Mouse (Mus musculus) c-Kit-positive CD71-negative TER-119-negative erythroid progenitor cells, embryonic 14.5 days (primary cell): ENCODE measurements at regions not wholly inside any gene's neighbourhood (a gene's known extent, or its start where the extent isn't known, plus 50 kb on each side); places are given as distances from the start of the nearest gene placed in this dataset.
A peak's percentile ranks its signal among the peaks of the same experiment; 100 is the strongest.

Experiments
- DNase-seq: peaks from one replicate; pipeline ENCODE4 v3.0.0-alpha.2; 2013; ENCODE audit warnings: low read depth

DNA sequence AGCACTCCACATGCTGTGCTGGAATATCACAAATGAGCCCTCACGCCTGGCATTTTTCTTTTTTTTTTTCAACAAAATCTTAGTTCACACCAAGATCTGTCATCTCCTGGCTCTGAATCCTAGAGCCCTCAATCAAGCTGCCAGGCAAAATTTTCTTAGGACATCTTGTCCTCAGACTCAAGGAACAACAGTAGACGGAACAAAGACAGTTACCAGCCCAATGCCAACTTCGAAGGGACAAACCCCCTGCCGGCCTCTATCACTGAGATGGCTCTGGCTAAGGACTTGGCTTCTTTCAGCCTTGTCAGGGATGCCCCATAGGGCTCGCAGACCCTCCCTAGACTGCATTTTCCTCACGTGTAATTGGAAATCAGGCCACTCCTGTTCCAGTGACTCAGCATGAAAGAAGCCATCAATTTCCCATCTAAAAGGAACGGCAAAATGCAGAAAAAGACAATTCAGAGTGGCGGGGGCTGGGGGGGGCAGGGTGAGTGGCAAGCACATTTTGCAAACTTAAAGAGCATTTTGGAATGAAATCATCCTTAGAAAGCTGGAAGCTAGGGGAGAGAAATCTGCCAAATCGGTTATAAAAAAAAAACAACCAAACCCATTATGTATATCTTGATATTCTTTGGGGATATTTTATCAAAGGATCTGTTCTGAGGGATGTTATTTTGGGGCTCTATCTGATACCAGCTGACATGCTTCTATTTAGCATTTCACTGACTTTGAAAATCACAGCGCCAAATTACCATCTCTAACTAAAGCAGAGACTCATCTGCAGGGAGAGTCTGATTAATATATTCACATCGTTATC lies 116.1 kb upstream of the Sulf2 start:
- DNase-seq: no peak

DNA sequence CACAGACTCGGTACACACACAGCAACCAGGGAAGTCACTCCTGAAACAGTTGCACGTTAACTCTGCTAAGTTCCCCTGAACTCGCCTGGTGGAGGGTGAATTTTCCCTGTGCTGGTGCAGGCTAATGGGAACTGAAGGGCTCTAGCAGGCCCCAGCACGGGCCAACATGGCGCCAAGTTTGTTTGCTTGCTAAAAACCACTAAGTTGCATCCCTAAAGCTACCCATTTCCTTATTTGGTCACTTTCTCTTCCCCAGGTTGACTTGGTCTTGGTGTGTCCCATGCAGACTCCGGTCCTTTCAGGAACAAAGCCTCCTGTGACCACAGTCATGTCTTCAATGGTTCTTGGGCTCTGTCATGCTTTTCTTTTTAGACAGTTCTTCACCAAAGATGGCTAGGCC lies 114.5 kb upstream of the Sulf2 start:
- DNase-seq: no peak

DNA sequence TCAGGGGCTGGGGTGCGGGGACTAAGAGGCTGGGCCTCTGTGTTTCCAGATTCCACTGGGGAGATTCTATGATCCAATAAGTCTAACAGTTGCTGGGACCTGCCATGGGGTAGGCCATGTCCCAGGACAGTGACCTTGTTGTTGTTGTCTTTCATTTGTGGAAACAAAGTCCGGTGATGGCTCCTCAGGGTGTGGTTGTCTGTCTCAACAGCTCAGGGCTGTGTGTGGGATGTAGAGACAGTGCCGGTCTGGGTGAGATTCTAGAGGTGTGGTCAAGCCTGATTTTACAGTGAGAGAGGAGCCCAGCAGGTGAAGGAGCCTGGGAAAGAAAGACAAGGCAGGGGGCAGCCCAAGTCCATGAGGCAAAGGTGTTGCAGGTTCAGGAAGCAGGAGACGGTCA lies 111.5 kb upstream of the Sulf2 start:
- DNase-seq: no peak

DNA sequence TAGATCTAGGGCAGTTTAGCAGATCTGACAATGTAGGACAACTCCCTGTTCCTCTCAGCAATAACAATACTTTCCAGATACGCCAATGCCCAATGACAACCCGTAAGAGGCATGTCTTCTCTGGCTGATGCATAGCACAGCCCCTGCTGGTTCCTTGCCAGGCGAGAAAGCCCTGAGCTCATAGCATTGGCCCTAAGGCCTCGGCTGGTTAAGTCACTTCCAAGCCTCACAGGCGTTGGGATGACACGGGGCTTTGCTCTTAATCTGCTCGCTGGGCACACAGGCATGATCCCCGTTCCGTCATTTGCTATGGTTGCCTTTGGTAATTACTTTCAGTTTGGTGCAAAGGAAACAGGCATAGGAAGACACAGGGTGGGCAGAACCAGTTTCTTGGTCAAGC lies 111.0 kb upstream of the Sulf2 start:
- DNase-seq: no peak

DNA sequence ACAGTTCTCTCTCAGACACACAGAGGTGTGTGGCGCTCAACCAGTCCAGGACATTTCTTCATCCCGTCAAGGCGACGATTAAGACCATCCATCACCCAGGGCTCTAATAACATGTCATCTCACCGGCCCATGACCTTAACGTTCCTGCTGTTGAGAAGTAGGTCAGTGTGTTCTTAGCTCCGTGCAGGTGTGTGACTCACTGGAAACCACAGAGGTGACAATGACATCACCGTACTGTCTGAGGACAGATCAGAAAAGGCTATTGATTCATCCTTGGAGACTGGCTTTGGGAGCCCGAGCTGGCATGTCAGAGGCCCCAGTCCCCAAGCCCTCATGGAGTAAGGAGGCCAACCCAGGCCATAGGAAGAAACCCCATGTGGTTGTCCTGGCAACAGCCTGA lies 109.3 kb upstream of the Sulf2 start:
- DNase-seq: no peak

DNA sequence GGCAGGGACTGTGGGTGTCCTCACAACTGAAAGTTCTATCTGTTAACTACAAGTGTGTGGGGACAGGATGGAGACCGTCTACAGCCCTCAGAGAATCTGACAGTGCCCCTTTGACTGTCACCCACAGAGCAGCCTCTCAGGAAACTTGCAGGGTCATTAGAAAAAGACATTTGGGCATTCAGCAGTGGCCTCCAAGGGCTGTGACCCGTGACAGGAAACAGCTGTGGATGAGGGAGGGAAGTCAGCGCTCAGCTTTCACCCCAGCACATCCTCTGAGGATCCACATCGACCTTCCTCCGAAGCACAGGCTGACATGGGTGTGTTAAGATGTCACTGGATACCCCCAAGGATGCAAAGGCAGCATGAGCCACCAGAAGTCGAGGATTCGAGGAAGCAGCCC lies 106.3 kb upstream of the Sulf2 start:
- DNase-seq: peak; percentile 26

DNA sequence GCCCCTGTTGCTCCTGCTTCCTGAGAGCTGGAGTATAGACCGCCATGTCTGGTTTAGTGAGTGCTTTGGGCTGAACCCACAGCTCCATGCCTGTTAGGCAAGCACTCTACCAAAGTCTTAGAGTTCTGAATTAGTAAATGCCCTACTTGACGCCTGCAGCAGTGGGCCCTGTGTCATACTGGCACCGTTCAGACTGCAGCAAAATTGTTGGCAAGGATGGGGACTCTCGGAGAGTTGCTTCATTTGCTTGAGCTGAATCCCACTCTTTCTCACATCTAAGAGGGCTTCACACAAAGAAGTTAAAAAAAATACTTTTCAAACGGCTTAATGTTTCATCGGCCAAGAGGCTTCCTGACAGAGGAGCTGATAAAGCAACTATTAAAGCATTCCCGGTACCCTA lies 105.6 kb upstream of the Sulf2 start:
- DNase-seq: no peak

DNA sequence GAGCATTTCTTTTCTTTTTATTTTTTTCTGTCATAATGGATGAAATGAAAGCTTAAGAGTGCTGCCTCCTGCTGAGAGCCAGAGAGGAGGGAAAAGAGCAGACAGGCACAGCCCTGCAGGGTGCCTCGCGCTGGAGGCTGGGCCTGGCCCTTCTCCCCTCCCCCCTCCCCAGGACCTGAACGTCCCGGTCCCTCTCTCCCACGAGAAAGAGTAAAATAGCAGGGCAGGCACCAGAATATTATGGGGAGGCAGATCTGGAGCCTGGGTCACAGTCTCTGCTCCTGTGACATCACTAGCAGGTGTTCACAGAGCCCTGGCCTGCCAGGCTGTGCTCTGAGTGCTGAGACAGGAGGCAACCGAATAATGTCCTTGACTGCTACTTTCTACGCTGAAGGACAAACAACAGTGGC lies 103.3 kb upstream of the Sulf2 start:
- DNase-seq: no peak

DNA sequence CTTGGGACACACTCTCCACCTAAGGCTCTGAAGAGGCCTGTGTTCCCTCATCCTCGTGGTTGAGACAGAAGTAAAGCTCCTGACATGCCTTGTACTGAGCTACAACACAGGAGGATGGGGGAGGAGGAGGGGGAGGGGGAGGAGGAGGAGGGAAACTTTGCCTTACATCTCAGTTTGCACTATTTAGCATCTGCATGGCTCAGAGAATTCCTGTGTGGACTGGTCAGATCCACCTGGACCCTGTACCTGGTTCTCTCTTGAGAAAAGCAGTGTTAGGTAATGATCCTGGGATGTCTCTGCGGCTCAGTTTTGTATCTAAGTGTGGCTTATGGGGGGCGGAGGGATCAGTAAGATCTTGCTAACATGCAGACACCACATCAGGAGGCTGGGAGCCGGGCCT lies 102.2 kb upstream of the Sulf2 start:
- DNase-seq: no peak

DNA sequence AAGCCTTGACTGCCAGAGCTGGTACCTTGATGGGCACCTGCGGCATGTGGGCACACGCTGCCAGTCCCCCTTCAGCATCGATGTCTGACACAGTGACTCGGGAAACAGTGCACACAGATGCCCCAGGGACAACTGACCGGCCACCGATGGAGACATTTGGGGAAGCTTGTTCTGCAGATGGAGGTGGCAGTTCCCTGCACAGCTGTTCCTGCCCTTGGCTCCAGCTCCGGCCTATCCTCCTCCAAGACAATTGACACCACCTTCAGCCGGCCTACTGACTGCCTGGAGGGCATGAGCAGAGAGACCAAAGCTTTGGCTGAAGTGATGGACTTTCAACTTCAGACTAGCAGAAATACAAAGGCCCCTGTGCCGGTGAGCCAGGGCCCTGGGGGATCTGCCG lies 100.7 kb upstream of the Sulf2 start:
- DNase-seq: no peak

DNA sequence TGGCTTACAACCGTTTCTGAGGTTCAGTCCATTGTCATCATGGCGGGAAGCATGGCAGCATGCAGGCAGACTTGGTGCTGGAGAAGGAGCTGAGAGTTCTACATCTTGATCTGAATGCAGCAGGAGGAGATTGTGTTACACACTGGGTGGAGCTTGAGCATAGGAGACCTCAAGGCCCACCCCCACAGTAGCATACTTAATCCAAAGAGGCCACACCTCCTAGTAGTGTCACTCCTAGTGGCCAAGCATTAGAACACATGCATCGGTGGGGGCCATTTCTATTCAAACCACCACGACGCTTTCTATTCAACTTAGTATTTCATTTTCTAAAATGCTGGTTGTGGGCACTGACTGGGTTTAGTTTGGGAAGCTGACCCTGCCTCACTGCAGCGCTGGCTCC lies 99.1 kb upstream of the Sulf2 start:
- no peak for DNase-seq

DNA sequence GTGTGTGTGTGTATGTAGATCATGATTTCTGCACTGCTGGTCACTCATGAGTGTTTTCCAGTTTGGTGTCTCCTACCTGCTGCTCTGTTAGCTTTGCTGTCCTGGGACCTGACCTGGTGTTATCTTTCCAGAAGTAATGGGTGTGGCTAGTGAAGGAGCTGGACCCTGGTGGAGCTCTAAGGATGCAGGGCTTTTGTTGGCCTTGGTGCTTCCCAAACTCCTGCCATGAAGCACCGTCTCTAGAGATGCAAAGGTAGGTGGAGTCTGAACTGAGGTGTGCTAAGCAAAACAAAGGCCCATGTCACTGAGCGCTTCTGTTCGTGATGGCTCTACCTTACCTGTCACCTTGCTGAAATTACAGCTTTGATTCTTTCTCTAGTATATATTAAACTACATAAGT lies 96.6 kb upstream of the Sulf2 start:
- DNase-seq: no peak

DNA sequence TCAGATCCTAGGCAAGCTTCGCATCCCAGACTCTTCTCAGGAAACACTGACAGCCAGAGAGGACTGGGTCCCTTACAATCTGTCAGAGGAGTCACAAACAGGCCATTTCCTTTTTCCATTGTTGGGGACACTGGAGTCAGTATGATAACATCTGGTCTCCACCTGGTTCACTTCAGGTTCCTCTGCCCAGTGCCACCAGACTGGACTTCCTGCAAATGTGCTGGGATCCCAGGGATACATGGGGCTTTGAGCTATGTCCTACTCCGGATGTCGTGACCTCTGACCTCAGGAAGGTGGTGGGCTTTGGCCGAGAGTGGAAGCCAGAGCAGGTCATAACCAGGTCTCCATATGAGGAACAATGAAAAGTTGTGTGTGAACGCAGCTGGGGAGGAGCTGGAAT lies 96.0 kb upstream of the Sulf2 start:
- DNase-seq: no peak

DNA sequence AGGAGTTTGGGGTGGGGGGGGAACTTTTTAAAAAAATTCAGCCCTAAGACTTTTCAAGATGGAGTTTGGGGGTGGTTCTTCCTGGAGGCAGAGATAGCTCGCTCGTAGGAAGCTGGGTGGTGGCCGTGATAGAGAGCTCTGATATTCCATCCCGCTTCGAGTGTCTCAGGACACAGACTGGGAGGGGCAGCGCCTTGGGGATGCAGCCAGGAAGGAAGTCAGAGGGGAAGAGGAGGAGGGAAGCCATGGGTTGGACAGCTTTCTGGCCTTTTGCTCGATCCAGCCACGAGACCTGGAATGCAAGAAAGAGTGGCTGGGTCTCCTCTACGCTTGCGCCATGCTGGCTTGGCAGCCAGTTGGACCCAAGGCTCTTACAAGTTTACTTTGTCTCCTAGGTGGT lies 95.1 kb upstream of the Sulf2 start:
- no peak for DNase-seq

DNA sequence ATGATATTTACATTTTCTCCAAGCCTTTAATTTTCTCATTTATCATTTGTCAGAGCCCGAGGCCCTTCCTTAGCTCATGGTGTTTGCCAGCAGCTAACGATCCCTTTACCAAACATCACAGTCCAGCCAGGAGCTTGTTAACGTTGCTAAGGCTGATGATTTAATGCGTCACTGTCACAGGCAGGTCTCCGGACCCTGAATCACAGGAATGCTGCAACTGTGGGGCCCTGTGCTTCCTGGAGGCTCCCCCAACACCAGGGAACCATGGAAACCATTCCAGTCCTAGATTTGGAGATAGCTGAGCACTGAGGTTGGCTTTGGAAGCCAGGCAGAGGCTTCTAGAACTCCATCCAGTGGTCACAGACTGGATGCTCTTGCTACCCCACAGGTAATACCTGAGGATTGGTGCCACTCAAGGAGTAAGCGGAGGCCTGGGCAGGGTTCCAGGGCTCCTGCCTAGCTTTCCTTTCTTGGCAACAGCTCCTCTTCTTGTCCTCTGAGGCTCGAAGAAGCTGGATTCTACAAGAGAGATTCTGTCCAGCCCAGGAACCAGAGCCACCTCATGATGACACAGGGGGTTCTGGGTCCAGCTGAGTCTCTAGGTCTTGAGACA lies 94.0 kb upstream of the Sulf2 start:
- DNase-seq: no peak

DNA sequence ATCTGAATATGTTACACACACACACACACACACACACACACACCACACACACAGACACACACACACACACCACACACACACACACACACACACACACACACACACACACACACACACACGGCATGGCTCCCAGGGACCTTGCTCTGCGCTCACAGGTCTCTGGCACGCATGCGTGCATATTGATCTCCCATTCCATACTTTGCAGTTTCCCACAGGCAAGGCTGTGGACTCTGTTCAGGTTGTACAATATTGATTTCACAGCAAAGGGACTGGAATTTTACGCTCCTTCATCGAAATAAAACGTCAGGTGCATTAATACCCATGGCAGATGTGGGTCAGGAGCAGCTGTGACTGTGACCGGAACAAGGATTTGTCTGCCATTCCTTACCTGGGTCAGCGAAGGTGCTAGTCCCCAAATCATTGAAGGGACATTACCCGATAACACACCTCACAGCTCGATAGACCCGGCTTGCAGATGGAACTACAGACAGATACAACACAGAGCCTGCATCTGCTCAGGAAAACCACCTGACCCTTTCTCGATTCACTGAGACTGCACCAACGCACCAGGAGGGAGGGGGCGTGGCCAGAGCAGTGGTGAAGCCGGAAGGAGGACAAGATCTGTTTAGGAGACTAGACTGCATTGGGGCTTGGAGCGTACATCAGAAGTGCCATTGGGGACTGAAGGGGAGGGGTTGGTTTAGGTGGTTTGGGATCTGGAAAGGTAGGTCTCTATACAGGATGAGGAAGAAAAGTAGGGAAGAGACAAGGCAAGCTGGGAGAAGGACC lies 91.1 kb upstream of the Sulf2 start:
- no peak for DNase-seq

DNA sequence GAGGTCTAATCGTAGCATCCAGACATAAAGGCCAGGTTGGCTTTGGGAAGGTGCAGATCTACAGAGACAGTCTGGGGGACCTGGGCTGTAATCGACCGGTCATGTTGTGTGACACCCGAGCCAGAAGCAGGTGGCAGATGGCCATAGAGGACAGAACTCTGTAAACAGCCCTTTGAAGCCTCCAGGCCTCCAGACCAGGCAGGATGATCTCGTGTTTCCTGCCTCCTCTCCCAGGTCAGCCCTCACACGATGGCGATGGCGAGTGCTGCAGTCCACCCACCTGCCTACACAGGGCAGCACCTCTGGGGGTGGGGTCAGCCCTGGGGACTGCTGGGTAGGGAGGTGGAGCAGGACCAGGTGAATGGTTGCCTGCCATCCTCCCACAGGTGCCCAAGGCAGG lies 89.8 kb upstream of the Sulf2 start:
- no peak for DNase-seq

DNA sequence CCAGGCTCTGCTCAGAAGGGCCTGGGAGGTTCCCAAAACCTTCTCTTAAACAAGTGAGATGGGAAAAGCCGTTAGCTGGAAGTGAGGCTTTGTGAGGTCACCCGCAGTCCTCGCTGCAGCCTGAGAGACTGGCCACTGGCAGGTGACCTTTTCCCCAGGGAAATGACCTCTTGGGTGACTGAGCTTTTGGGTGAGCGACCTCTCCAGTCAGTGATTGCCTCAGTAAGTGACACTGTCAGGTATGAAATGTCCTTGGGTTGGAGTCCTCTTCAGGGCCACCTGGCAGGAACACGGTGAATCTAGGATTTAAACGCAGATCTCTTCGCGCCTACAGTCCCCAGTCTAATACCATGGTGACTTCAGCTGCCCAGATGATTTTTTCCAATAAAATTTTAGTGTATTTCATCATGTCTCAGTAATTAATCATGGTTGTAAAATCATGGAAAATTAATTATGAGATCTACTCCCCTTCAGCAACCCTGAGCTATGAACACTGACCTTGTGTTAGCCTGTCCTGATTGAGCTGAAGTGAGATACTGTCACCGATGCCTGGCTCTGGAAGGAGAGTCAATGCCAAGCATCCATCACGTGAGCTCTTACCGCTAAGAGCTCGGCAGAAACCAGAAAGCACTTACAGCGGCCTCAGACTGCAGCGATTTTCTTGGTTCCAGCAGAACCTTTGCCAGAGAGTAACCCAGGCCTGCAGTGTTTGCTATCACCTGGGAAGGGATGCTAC lies 87.5 kb upstream of the Sulf2 start:
- no peak for DNase-seq

DNA sequence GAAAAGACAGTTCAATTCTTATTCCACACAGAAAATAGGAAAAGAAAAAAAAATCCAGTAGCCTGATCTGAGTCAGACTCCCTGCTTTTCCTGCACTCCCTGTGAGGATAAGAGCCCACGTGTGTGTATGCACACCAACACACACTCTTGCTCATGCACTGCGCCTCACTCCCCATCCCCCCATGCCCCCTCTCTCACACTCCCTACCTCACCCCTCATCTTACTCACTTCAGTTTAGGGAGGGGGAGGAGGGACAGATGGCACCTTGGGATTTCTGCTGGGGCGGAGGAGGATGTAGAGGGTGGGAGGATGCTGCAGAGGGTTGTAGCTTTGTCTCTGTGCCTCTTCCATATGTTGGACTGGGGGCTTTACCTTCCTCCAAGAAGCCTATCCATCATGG lies 85.8 kb upstream of the Sulf2 start:
- no peak for DNase-seq

DNA sequence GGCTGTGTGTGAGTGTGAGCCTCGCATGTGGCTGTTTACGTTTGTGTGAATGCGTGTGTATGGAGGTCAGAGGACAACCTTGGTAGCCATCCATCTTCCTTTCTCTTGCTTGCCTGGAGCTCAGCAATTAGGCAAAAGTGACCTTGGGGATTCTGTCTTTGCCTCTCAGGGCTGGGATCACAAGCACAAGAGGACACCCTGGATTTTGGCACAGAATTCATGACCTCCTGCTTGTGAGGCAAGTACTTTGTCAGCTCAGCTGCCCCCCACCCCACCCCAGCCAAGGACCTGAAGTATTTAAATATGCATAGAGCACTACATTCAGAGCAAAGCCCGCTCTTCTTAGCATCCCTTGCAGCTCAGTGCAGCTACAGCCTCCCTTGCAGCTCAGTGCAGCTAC lies 84.6 kb upstream of the Sulf2 start:
- no peak for DNase-seq

DNA sequence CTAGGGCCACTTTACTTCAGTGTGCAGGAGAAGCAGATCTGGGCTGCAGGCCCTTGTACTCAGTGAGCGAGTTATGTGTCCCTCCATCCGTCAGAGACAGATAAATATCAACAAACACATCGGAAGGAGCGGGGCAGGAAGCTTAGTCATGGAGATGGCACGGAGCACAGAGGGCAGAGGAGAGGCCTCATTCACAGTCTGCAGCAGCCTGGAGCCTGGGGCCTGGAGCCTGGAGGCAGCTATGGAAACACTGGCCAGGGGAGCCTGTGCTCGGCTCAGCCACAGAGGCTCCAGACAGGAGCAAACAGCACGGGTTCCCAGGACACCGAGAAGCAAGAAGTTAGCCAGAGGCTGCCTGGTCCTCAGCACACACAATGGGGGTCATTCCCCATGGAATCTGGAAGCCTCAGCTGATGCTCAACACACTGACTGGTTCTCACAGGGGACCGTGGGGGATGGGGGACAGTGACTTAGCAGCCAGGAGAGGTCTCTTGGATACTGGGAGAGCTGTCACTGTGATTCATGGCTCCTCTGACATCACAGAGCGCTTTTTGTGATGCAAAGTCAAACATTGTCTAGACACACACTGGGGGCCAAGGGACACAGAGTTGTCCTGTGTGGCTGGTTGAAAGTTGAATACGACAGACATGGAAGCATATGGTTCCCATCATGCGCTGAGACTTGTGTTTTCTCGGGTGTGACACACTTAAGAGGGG lies 82.2 kb upstream of the Sulf2 start:
- no peak for DNase-seq

DNA sequence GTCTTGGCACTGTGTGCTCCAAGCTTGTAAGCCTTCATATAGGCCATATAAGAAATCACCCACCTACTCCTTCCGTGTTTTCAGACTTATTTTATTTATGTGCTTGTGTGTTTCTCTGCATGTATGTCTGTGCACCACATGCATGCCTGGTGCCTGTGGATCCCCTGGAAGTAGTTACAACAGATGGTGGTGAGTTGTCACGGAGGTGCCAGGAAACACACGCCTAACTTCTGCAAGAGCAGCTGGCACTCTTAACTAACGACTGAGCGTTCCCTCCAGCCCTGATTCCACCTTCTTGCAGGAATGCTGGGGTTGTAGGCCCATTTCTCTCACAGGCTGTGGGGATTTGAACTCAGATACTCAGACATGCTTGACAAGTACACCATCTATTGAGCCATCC lies 80.6 kb upstream of the Sulf2 start:
- DNase-seq: no peak
